Mouse (Mus musculus): ENCODE results near the gene Trpv1.

Trpv1 gene

GRCm38 (mm10) chr11:73235990-73236701 is 2.1 kb downstream of the Trpv1 start:
- no peak for DNase-seq (ENCODE audit: low read depth, low spot score)

GRCm38 (mm10) chr11:73236731-73237130 is 2.6 kb downstream of the Trpv1 start:
- DNase-seq (ENCODE audit: low read depth, low spot score) = no peak

GRCm38 (mm10) chr11:73242199-73242598 is 8.1 kb downstream of the Trpv1 start:
- DNase-seq (ENCODE audit: low read depth, low spot score) = no peak

- DNase-seq (ENCODE audit: low read depth, low spot score) = no peak
Measured at GRCm38 (mm10) chr11:73242777-73243176, 8.7 kb downstream of the Trpv1 start.

- DNase-seq (ENCODE audit: low read depth, low spot score) = no peak
Measured at GRCm38 (mm10) chr11:73257362-73257945, 23.4 kb downstream of the Trpv1 start.

GRCm38 (mm10) chr11:73258664-73259063 is 24.6 kb downstream of the Trpv1 start:
- no peak for DNase-seq (ENCODE audit: low read depth, low spot score)

GRCm38 (mm10) chr11:73260457-73260856 is 26.4 kb downstream of the Trpv1 start:
- DNase-seq (ENCODE audit: low read depth, low spot score) = no peak

- DNase-seq (ENCODE audit: low read depth, low spot score) = no peak
Measured at GRCm38 (mm10) chr11:73261385-73261784, 27.3 kb downstream of the Trpv1 start.

- DNase-seq (ENCODE audit: low read depth, low spot score) = no peak
Measured at GRCm38 (mm10) chr11:73267267-73267666, 33.2 kb downstream of the Trpv1 start, which contains the start of gene Trpv3. TSS of gene Trpv3 (plus strand) at chr11:73267388.

GRCm38 (mm10) chr11:73274821-73275220 is 40.7 kb downstream of the Trpv1 start:
- no peak for DNase-seq (ENCODE audit: low read depth, low spot score)

GRCm38 (mm10) chr11:73280710-73281109 is 46.6 kb downstream of the Trpv1 start:
- DNase-seq (ENCODE audit: low read depth, low spot score) = no peak

- DNase-seq (ENCODE audit: low read depth, low spot score) = peak; percentile 47
Measured at GRCm38 (mm10) chr11:73281528-73282027, 47.5 kb downstream of the Trpv1 start.

GRCm38 (mm10) chr11:73283369-73283768 is 49.3 kb downstream of the Trpv1 start:
- DNase-seq (ENCODE audit: low read depth, low spot score) = no peak

- DNase-seq (ENCODE audit: low read depth, low spot score) = no peak
Measured at GRCm38 (mm10) chr11:73283926-73284325, 49.8 kb downstream of the Trpv1 start.

GRCm38 (mm10) chr11:73284351-73284750 is 50.3 kb downstream of the Trpv1 start:
- no peak for DNase-seq (ENCODE audit: low read depth, low spot score)

- DNase-seq (ENCODE audit: low read depth, low spot score) = no peak
Measured at GRCm38 (mm10) chr11:73289621-73290020, 55.5 kb downstream of the Trpv1 start.

- no peak for DNase-seq (ENCODE audit: low read depth, low spot score)
Measured at GRCm38 (mm10) chr11:73303123-73303522, 69.0 kb downstream of the Trpv1 start.
